Mouse (Mus musculus) adrenal gland, postnatal 14 days (tissue): ENCODE measurements around the gene Gm13277. TPM values are rescaled to one million over a fixed set of nuclear protein-coding genes. Genes with fewer than 3 reads are reported as not detected.
"Not testable (repeated sequence)": the region's sequence is repeated elsewhere in the genome, so short reads cannot be mapped to it uniquely, and the experiment has no call there.

Experiments used
- DNase-seq: peaks from one replicate; pipeline ENCODE4 v3.0.0; 2021; ENCODE audit warnings: mixed read lengths
- total RNA-seq: library from RNA; stranded (reverse); gene quantifications from 2 replicates; pipeline ENCODE4 v1.2.3, GENCODE M21; 2021

Gene Gm13277
- total RNA-seq, 1 experiment from 2014 or later: not detected

DNA sequence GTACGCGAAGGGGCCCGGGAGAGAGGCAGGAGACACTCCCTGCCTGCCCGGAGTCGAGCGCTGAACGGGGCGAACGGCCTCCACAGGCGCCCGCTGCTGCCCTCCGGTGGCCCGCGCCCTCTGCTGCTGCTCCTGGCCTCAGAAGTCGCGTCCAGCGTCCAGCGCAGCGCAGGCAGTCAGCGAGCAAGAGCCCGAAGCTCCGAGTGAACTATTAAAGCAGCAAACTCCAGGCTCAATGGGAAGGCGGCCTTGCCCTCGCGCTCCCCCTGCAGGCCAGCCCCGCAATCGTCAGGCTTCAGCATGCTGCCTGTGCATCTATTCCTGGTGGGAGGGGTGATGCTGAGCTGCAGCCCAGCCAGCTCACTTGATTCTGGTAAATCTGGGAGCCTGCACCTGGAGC lies 3.0 kb upstream of the Gm13277 start, which contains the start of gene Gm13276:
Gene Gm13276 (plus strand): TSS at position 301 of the 400 bp plus-strand sequence.
- not testable (repeated sequence) for DNase-seq

DNA sequence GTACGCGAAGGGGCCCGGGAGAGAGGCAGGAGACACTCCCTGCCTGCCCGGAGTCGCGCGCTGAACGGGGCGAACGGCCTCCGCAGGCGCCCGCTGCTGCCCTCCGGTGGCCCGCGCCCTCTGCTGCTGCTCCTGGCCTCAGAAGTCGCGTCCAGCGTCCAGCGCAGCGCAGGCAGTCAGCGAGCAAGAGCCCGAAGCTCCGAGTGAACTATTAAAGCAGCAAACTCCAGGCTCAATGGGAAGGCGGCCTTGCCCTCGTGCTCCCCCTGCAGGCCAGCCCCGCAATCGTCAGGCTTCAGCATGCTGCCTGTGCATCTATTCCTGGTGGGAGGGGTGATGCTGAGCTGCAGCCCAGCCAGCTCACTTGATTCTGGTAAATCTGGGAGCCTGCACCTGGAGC lies 2.8 kb downstream of the Gm13277 start, which contains the start of gene Gm13278:
Gene Gm13278 (plus strand): TSS at position 301 of the 400 bp plus-strand sequence.
- DNase-seq: not testable (repeated sequence)

DNA sequence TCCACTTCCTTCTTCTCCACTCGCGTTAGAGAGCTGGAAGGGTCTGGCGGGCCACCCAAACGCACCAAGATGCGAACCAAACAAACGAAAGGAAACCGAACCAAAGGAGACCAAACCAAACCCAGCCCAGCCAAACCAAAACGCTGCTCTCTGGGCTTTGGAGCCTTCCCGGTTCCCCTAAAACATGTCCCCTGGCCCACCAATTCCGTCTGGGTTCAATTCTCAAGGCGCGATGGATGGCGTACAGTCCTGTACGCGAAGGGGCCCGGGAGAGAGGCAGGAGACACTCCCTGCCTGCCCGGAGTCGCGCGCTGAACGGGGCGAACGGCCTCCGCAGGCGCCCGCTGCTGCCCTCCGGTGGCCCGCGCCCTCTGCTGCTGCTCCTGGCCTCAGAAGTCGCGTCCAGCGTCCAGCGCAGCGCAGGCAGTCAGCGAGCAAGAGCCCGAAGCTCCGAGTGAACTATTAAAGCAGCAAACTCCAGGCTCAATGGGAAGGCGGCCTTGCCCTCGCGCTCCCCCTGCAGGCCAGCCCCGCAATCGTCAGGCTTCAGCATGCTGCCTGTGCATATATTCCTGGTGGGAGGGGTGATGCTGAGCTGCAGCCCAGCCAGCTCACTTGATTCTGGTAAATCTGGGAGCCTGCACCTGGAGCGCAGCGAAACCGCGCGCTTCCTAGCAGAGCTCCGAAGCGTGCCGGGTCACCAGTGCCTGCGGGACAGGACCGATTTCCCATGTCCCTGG lies 5.7 kb downstream of the Gm13277 start, which contains the start of gene Gm13275:
Gene Gm13275 (plus strand): TSS at position 552 of the 740 bp plus-strand sequence.
- peak; percentile 52 for DNase-seq

DNA sequence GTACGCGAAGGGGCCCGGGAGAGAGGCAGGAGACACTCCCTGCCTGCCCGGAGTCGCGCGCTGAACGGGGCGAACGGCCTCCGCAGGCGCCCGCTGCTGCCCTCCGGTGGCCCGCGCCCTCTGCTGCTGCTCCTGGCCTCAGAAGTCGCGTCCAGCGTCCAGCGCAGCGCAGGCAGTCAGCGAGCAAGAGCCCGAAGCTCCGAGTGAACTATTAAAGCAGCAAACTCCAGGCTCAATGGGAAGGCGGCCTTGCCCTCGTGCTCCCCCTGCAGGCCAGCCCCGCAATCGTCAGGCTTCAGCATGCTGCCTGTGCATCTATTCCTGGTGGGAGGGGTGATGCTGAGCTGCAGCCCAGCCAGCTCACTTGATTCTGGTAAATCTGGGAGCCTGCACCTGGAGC lies 8.7 kb downstream of the Gm13277 start, which contains the start of gene Gm13279:
Gene Gm13279 (plus strand): TSS at position 301 of the 400 bp plus-strand sequence.
- DNase-seq: not testable (repeated sequence)

DNA sequence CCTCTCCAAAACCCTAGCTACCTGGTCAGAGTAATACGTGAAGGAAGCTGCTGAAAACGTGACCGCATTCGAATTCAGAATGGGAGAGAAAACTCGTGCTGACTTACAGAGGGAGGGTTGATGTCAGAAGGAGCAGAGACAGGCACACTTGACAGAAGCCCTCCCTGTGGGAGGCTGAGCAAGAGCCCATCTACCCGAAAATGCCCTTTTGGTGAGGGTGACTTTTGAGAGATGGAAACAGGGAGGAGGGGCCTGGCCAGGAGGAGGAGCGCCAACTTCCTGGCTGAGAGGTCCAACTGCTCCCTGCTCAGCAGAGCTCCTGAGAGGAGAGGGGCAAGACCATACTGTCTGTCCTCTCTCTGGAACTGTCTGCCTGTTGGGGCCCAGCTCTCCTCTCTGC lies 10.9 kb downstream of the Gm13277 start, which contains the start of gene Gm13285:
Gene Gm13285 (plus strand): TSS at position 301 of the 400 bp plus-strand sequence.
- DNase-seq: not testable (repeated sequence)

DNA sequence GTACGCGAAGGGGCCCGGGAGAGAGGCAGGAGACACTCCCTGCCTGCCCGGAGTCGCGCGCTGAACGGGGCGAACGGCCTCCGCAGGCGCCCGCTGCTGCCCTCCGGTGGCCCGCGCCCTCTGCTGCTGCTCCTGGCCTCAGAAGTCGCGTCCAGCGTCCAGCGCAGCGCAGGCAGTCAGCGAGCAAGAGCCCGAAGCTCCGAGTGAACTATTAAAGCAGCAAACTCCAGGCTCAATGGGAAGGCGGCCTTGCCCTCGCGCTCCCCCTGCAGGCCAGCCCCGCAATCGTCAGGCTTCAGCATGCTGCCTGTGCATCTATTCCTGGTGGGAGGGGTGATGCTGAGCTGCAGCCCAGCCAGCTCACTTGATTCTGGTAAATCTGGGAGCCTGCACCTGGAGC lies 14.5 kb downstream of the Gm13277 start, which contains the start of gene Gm13287:
Gene Gm13287 (plus strand): TSS at position 301 of the 400 bp plus-strand sequence.
- DNase-seq: not testable (repeated sequence)

DNA sequence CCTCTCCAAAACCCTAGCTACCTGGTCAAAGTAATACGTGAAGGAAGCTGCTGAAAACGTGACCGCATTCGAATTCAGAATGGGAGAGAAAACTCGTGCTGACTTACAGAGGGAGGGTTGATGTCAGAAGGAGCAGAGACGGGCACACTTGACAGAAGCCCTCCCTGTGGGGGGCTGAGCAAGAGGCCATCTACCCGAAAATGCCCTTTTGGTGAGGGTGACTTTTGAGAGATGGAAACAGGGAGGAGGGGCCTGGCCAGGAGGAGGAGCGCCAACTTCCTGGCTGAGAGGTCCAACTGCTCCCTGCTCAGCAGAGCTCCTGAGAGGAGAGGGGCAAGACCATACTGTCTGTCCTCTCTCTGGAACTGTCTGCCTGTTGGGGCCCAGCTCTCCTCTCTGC lies 16.8 kb downstream of the Gm13277 start, which contains the start of gene Gm13288:
Gene Gm13288 (plus strand): TSS at position 301 of the 400 bp plus-strand sequence.
- not testable (repeated sequence) for DNase-seq

DNA sequence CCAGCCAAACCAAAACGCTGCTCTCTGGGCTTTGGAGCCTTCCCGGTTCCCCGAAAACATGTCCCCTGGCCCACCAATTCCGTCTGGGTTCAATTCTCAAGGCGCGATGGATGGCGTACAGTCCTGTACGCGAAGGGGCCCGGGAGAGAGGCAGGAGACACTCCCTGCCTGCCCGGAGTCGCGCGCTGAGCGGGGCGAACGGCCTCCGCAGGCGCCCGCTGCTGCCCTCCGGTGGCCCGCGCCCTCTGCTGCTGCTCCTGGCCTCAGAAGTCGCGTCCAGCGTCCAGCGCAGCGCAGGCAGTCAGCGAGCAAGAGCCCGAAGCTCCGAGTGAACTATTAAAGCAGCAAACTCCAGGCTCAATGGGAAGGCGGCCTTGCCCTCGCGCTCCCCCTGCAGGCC lies 17.3 kb downstream of the Gm13277 start:
- peak; percentile 45 for DNase-seq

DNA sequence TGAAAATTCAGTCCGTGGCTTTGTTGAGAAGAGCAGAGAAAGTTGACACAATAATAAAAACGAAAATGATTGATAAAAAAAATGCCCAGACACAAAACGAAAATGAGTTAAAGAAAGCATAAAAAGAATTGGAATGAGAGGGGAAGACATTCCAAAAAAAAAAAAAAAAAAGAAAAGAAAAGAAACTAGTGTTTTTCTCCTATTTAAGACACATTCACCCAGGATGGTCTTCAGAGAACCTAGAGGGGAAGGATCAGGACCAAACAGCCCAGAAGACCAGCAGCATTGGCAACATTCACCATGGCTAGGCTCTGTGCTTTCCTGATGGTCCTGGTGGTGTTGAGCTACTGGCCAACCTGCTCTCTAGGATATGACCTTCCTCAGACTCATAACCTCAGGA lies 27.5 kb downstream of the Gm13277 start, which contains the start of gene Ifna7:
Gene Ifna7 (plus strand): TSS at position 301 of the 400 bp plus-strand sequence.
- no peak for DNase-seq

DNA sequence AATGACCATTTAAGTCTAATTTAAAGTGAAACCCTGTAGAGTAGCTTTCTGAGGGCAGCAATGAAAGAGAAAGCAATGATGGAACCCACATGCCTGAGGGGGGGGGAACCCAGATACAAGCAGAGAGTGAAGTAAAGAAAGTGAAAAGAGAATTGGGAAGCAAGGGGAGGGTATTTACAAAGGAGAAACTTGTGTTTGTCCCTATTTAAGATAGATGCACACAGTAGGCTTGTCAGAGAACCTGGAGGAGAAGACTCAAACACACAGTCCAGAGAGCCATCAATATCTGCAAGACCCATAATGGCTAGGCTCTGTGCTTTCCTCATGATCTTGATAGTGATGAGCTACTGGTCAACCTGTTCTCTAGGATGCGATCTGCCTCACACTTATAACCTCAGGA lies 31.2 kb downstream of the Gm13277 start, which contains the start of gene Ifna11:
Gene Ifna11 (plus strand): TSS at position 301 of the 400 bp plus-strand sequence.
- no peak for DNase-seq

DNA sequence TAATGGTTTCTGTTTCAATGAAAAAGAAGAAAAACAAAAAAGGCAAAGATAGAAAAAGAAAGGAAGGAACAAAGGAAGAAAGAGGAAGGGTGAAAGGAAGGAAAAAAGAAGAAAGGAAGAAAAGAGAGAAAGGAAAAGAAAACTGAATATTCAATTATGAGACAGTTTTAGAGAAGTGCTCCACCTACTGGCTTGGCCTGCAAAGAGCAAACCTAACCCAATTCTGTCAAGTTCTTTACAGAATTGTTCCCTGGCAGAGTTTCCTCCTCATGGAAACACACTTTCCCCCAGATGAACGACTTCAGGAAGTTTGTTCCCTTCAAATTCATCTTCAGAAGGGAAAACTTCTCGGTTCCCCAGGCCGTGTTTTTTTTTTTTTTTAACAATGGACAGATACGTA lies 34.6 kb downstream of the Gm13277 start:
- DNase-seq: peak; percentile 14

DNA sequence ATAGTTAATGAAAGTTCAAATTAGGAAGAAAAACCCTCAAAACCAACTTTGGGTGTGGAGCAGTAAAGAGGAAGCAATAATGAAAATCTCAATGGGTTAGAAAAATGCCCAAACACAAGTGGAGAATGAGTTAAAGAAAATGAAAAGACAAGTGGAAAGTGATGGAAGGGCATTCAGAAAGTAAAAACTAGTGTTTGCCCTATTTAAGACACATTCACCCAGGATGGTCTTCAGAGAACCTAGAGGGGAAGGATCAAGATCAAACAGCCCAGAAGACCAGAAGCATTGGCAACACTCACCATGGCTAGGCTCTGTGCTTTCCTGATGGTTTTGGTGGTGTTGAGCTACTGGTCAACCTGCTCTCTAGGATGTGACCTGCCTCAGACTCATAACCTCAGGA lies 38.7 kb downstream of the Gm13277 start, which contains the start of gene Ifna6:
Gene Ifna6 (plus strand): TSS at position 301 of the 400 bp plus-strand sequence.
- DNase-seq: not testable (repeated sequence)

DNA sequence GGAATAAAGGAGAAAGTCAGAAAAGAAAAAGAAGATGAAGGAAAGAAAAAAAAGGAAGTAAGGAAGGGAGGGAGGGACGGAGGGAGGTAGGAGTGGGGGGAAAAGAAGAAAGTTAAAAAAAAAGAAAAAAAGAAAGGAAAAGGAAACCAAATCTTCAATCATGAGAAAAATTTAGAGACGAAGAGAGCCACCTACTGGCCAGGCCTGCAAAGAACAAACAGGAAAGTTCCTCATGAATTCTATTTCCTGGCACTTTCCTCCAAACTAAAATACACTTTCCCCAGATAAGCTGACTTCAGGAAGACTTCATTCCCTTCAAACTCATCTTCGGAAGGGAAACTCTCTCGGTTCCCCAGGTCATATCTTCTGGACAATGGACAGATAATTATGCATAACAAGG lies 42.1 kb downstream of the Gm13277 start:
- peak; percentile 26 for DNase-seq

DNA sequence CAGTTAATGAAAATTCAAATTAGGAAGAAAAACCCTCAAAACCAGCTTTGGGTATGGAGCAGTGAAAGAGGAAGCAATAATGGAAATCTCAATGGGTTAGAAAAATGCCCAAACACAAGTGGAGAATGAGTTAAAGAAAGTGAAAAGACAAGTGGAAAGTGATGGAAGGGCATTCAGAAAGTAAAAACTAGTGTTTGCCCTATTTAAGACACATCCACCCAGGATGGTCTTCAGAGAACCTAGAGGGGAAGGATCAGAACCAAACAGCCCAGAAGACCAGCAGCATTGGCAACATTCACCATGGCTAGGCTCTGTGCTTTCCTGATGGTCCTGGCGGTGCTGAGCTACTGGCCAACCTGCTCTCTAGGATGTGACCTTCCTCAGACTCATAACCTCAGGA lies 46.8 kb downstream of the Gm13277 start, which contains the start of gene Ifna5:
Gene Ifna5 (plus strand): TSS at position 301 of the 400 bp plus-strand sequence.
- not testable (repeated sequence) for DNase-seq

Other genes with a start within 250 kb of the Gm13277 start
- not detected in 2 replicates for gene Ifna15, start 230.4 kb upstream of the Gm13277 start, total RNA-seq
- gene Ifna14, start 216.8 kb upstream of the Gm13277 start, total RNA-seq: not detected in 2 replicates
- not detected in 2 replicates for gene Ifna9, start 196.2 kb upstream of the Gm13277 start, total RNA-seq
- gene Ifna12, start 185.3 kb upstream of the Gm13277 start, total RNA-seq: not detected in 2 replicates
- gene C87499, start 154.2 kb upstream of the Gm13277 start, total RNA-seq: not detected in 2 replicates
- not detected in 2 replicates for gene Ifna13, start 144.2 kb upstream of the Gm13277 start, total RNA-seq
- not detected in 2 replicates for gene Ifna16, start 111.7 kb upstream of the Gm13277 start, total RNA-seq
- gene Ifna2, start 104.7 kb upstream of the Gm13277 start, total RNA-seq: not detected in 2 replicates
- gene Ifnab, start 97.3 kb upstream of the Gm13277 start, total RNA-seq: not detected in 2 replicates
- 0.49 and 0.89 TPM in 2 replicates for gene Gm26566, start 66.8 kb upstream of the Gm13277 start, total RNA-seq
- gene Klhl9, start 66.2 kb upstream of the Gm13277 start, total RNA-seq: 72.3 and 74.9 TPM in 2 replicates
- gene Gm13271, start 33.8 kb upstream of the Gm13277 start, total RNA-seq: not detected in 2 replicates
- not detected in 2 replicates for gene Gm13283, start 28.5 kb upstream of the Gm13277 start, total RNA-seq
- gene Gm13290, start 14.8 kb upstream of the Gm13277 start, total RNA-seq: not detected in 2 replicates
- not detected in 2 replicates for gene Gm13289, start 11.7 kb upstream of the Gm13277 start, total RNA-seq
- not detected in 2 replicates for gene Gm13272, start 8.8 kb upstream of the Gm13277 start, total RNA-seq
- gene Ifnz, start 6.5 kb upstream of the Gm13277 start, total RNA-seq: not detected in 2 replicates
- not detected in 2 replicates for gene Gm13276, start 2.9 kb upstream of the Gm13277 start, total RNA-seq
- not detected in 2 replicates for gene Gm13278, start 2.9 kb downstream of the Gm13277 start, total RNA-seq
- not detected in 2 replicates for gene Gm13275, start 5.9 kb downstream of the Gm13277 start, total RNA-seq
- not detected in 2 replicates for gene Gm13279, start 8.8 kb downstream of the Gm13277 start, total RNA-seq
- gene Gm13285, start 11.0 kb downstream of the Gm13277 start, total RNA-seq: 0.22 TPM in 1 of 2 replicates, not detected in the other
- gene Gm13287, start 14.6 kb downstream of the Gm13277 start, total RNA-seq: not detected in 2 replicates
- gene Gm13288, start 16.9 kb downstream of the Gm13277 start, total RNA-seq: not detected in 2 replicates
- gene Ifna7, start 27.6 kb downstream of the Gm13277 start, total RNA-seq: not detected in 2 replicates
- not detected in 2 replicates for gene Ifna11, start 31.3 kb downstream of the Gm13277 start, total RNA-seq
- not detected in 2 replicates for gene Ifna6, start 38.8 kb downstream of the Gm13277 start, total RNA-seq
- gene Ifna5, start 46.9 kb downstream of the Gm13277 start, total RNA-seq: not detected in 2 replicates
- not detected in 2 replicates for gene Ifna4, start 53.2 kb downstream of the Gm13277 start, total RNA-seq
- gene Ifna1, start 61.5 kb downstream of the Gm13277 start, total RNA-seq: not detected in 2 replicates
- gene Ifne, start 91.6 kb downstream of the Gm13277 start, total RNA-seq: not detected in 2 replicates